Mouse (Mus musculus) heart, embryonic 12.5 days (tissue): ENCODE data around the gene Rb1. TPM values are rescaled to one million over a fixed set of nuclear protein-coding genes. Genes with fewer than 3 reads are reported as not detected.

ENCODE experiments used
- ATAC-seq: fragments of 200-750 bp; cut with Nextera tagmentation; 2 replicates; pipeline ENCODE4 v1.8.0; 2017; ENCODE audit warnings: moderate TSS enrichment, moderate library complexity; ENCODE audit not compliant: insufficient number of reproducible peaks, low FRiP score
- H3K27ac ChIP-seq: fragments of 300-500 bp; sonication (generic); 2 replicates; pipeline ENCODE4 v1.5.1; 2016; ENCODE audit warnings: mild to moderate bottlenecking, moderate library complexity; ENCODE audit not compliant: poor library complexity, severe bottlenecking
- H3K27me3 ChIP-seq: fragments of 300-500 bp; sonication (generic); replicated peaks from 2 replicates; pipeline ENCODE4 v1.6.1; 2016; ENCODE audit warnings: mild to moderate bottlenecking, moderate library complexity
- H3K36me3 ChIP-seq: fragments of 300-500 bp; sonication (generic); 2 replicates; pipeline ENCODE4 v1.6.1; 2016; ENCODE audit warnings: mild to moderate bottlenecking, moderate library complexity
- H3K4me1 ChIP-seq: fragments of 300-500 bp; sonication (generic); replicated peaks from 2 replicates; pipeline ENCODE4 v1.6.1; 2016; ENCODE audit warnings: mild to moderate bottlenecking
- H3K4me2 ChIP-seq: fragments of 300-500 bp; sonication (generic); 2 replicates; pipeline ENCODE4 v1.6.1; 2016; ENCODE audit warnings: mild to moderate bottlenecking, moderate library complexity
- H3K4me3 ChIP-seq: fragments of 300-500 bp; sonication (generic); 2 replicates; pipeline ENCODE4 v1.5.1; 2016; ENCODE audit warnings: mild to moderate bottlenecking
- H3K9ac ChIP-seq: fragments of 300-500 bp; sonication (generic); 2 replicates; pipeline ENCODE4 v1.6.1; 2016; ENCODE audit warnings: mild to moderate bottlenecking, moderate library complexity
- H3K9me3 ChIP-seq: fragments of 300-500 bp; sonication (generic); replicated peaks from 2 replicates; pipeline ENCODE4 v1.6.1; 2016; ENCODE audit warnings: mild to moderate bottlenecking, moderate library complexity
- WGBS: fragments of 180-500 bp; shearing (Covaris S2); methylation state at CpG from one replicate; pipeline ENCODE4 v1.1.7; 2016; 5-methylcytosine and 5-hydroxymethylcytosine counted together
- polyA plus RNA-seq: library from polyadenylated mRNA; unstranded; fragments of >200 nt; fragmentation: Nextera tagmentation; extraction: Ambion mirVana; gene quantifications from 2 replicates; pipeline ENCODE4 v1.2.1, GENCODE M21; 2016

The Rb1 gene
- polyA plus RNA-seq, result 13.5 and 18.1 TPM in 2 replicates

DNA sequence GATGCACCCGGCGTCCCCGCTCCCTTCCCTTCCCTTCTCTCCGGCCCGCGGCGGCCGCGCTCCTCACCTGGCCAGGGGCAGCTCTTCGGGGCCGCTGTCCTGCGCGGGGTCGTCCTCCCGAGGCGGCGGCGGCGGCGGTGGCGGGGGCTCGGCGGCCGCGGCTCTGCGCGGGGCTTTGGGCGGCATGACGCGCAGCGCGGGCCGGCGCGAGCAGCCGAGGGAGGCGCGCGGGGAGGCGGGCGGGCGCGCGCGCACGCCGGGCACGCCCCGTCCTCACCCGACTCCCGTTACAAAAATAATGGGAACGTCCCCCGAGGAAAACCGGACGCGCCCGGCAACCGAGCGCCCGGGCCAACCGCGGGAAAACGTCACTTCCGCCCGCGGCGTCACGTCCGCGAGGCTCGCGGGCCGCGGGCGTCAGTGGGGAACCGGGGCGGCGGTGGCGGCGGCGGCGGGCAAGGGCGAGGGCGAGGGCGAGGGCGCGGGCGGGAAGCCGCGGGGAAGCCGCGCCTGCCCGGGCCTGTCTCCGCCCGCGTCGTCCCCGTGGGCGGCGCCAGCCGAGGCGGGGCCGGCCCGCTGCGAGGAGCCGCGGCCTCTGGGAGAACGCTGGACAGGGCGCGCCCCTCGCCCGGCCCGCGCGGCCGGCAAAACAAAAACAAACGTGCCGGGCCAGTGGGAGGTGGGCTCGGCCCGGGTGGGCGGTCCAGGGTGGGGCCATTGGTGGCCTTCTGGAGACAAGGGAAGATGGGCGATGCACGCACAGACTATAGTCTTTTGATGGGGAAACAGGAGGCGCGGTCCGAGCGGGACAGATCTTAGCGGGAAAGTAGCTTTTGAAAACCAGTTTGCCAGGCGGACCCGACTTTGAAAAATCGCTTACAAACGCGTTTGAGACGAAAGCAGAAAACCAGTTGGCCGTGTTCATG is at the start of gene Rb1:
Gene Rb1 (minus strand): TSS at position 367 of the 926 bp plus-strand sequence.
- Histone ChIP-seq H3K36me3 (no peaks in the 10 kb centered on the region), H3K9ac (peak within 1 kb of the TSS; percentile 92), H3K4me1 (0 out of 2 replicates have a peak, but pooled peaks cover 8% of the 10 kb centered on the region), H3K4me2 (peak within 1 kb of the TSS; percentile 76), H3K9me3 (no peaks in the 10 kb centered on the region), H3K27me3 (no peaks in the 10 kb centered on the region), H3K27ac (peak within 1 kb of the TSS; percentile 89), H3K4me3 (peak within 1 kb of the TSS; percentile 96)
- peak; percentile 94 for ATAC-seq
- 3% methylated on average over 109 of the region's 135 CpGs for WGBS

DNA sequence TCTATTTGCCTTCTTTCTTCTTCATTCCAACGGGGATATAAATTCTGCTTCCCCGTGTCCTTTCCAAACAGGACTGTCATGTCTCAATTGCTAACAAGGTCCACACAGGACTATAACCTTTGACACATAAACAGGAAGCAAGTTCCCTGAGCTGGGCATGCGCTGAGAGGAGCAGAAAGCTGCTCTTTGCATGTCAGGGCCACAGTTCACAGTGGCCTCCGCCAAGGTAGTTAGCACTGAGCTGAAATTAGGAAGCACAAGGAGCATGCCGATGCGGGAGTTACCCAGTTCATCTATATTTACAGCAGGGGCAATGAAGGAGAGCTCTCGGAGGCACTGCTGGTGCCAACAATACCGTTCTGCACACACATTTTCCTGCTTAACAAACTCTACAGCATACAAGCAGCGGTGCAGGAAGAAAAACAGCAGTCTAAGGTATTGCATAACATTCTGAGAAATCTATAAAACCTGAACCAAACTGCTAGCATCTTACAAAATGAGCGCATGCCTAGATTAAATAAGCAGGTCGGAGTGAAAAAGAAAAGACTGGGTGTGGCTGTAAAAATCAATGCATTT is 48.8 kb upstream of the Rb1 start:
- no peak overlapping the region for H3K4me2 ChIP-seq
- no peak overlapping the region for H3K27ac ChIP-seq
- no peak overlapping the region for H3K9ac ChIP-seq
- no peak overlapping the region for H3K4me3 ChIP-seq
- peaks cover 56% of the 10 kb centered on the region for H3K4me1 ChIP-seq
- no peaks in the 10 kb centered on the region for H3K27me3 ChIP-seq
- WGBS, result 67% methylated on average over 11 of the region's 11 CpGs
- H3K36me3 ChIP-seq, result peaks cover 35% of the 10 kb centered on the region
- ATAC-seq, result no peak
- no peaks in the 10 kb centered on the region for H3K9me3 ChIP-seq

DNA sequence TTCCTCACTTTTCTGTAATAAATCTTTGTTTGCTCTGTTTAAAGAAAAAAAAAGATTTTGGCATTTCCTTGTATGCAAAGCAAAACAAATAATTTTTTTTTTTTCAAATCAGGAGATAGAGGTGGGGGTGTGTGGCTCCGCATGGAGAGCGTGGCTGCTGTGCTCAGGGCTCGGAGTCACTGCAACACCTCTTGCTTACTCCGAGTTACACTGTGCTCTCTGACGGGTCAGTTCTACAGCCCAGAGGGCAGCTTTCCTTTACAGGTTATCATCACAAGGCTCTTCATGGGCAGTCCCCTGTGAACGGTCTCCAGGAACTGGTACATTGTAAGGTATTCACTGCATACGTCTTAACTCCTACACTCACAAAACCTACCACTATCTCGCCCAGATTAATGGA is 48.0 kb upstream of the Rb1 start:
- Histone ChIP-seq H3K4me2 (no peak overlapping the region), H3K9me3 (no peaks in the 10 kb centered on the region), H3K9ac (no peak overlapping the region), H3K27me3 (no peaks in the 10 kb centered on the region), H3K4me1 (peaks cover 56% of the 10 kb centered on the region), H3K36me3 (peaks cover 38% of the 10 kb centered on the region), H3K4me3 (no peak overlapping the region), H3K27ac (no peak overlapping the region)
- 66% methylated on average over 8 of the region's 8 CpGs for WGBS
- no peak for ATAC-seq

DNA sequence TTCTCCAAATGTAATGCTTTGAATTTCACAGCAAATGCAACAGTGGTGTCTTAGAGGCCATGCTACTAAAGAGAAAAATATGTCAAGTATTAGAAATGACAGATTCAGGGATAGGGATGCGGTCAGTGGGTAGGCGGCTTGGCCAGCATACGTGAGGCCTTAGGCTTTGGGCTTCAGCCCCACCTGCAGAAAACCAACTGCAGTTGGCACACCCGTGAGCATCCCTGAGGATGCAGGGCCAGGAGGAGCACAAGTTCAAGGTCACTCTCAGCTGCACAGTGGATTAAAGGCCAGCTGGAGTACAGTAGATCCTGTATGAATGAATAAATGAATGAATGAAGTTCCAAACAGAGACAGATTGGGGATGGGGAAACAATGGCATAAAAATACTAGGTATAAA is 47.4 kb upstream of the Rb1 start:
- no peak overlapping the region for H3K9ac ChIP-seq
- no peaks in the 10 kb centered on the region for H3K9me3 ChIP-seq
- ATAC-seq, result no peak
- WGBS, result 90% methylated on average over 4 of the region's 4 CpGs
- H3K27ac ChIP-seq, result no peak overlapping the region
- H3K27me3 ChIP-seq, result no peaks in the 10 kb centered on the region
- no peak overlapping the region for H3K4me3 ChIP-seq
- H3K4me2 ChIP-seq, result no peak overlapping the region
- peaks cover 55% of the 10 kb centered on the region for H3K4me1 ChIP-seq
- peaks cover 39% of the 10 kb centered on the region for H3K36me3 ChIP-seq

DNA sequence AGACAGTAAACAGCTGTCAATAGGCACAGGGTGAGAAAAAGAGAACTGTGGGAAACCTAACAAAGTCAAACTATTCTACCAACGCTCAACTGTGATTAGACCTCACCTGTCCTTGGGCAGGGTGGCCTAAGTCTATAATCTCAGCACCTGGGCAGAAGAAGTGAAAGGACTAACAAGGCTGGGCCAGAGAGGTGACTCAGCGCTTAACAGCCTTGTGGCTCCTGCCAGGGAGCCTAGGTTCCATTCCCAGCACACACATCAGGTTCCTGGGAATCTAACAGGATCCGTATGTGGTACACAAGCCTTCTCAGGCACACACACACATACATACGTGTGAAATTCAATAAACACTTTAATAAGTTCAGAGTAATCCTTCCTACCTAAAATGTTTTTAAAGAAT is 46.0 kb upstream of the Rb1 start:
- no peak overlapping the region for H3K27ac ChIP-seq
- ATAC-seq, result no peak

DNA sequence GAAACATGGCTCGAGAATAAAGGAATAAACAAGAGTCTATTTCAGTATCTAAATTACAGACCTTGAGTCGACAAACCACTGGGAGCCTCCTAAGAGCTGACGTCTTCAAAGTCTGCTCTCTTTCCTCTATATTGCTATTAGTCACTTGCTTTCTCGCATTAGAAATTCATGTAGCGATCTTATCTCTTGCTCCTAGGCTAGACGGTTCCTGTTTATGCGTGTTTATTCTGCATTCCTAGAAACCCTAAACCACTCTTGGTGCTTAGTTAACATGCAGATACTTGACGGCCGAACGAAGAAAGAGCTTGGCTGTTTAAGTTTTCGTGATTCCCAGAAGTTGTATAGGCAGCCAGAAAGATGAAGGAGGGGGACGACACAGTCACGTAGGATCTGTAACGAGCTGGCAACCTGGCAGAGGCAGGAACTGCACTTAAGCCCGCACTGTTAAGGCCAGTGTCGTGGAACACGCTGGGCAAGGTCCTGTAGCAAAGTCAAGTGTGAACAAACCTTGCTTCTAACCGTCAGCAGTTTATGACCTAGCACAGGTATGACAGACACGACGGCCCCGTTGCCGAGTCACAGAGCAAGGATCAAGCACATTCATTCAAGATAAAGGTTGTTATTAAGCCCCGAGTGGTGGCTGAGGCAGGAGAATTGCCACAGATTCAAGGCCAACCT is 45.2 kb upstream of the Rb1 start:
- H3K4me3 ChIP-seq, result no peak overlapping the region
- no peak for ATAC-seq
- no peak overlapping the region for H3K4me2 ChIP-seq
- H3K27ac ChIP-seq, result no peak overlapping the region
- no peaks in the 10 kb centered on the region for H3K9me3 ChIP-seq
- H3K9ac ChIP-seq, result no peak overlapping the region
- H3K36me3 ChIP-seq, result peaks cover 57% of the 10 kb centered on the region
- peaks cover 46% of the 10 kb centered on the region for H3K4me1 ChIP-seq
- no peaks in the 10 kb centered on the region for H3K27me3 ChIP-seq
- WGBS, result 77% methylated on average over 23 of the region's 23 CpGs

More for the DNA sequence above, 46.0 kb upstream of the Rb1 start:
- Histone ChIP-seq H3K4me3 (no peak overlapping the region), H3K9ac (no peak overlapping the region), H3K36me3 (peaks cover 50% of the 10 kb centered on the region), H3K27me3 (no peaks in the 10 kb centered on the region), H3K9me3 (no peaks in the 10 kb centered on the region), H3K4me1 (peaks cover 46% of the 10 kb centered on the region), H3K4me2 (no peak overlapping the region)
- WGBS, result 88% methylated on average over 4 of the region's 4 CpGs

DNA sequence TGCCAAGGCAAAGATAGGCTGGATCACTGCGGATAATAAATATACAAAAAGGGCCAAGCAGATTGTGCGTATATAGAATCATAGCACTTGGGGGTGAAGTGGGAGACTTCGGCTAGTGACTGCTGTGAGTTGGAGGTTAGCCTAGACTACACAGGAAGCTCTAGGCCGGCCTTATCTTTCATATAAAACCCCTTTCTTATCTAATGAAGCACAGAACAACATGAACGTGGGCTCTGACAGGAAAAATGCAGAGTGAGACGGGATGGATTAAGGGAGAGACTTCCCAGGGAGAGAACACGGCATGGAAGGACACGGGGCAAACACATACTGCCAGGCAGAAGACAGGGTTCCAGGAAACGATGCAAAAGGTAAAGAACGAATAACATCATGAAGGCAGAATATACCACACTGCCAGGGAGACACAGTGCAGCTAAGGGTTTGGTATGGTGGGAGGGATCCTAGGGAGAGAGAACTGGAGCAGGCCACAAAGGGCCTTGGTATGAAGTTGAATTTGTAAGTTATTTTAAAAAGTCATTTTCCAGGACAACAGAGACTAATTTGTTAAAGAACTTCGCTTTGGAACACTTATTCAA is 44.6 kb upstream of the Rb1 start:
- 58% methylated on average over 11 of the region's 11 CpGs for WGBS
- Histone ChIP-seq H3K4me1 (peaks cover 42% of the 10 kb centered on the region), H3K4me3 (no peak overlapping the region), H3K27ac (no peak overlapping the region), H3K4me2 (no peak overlapping the region), H3K9ac (no peak overlapping the region), H3K27me3 (no peaks in the 10 kb centered on the region), H3K36me3 (peaks cover 64% of the 10 kb centered on the region), H3K9me3 (no peaks in the 10 kb centered on the region)
- ATAC-seq, result no peak

DNA sequence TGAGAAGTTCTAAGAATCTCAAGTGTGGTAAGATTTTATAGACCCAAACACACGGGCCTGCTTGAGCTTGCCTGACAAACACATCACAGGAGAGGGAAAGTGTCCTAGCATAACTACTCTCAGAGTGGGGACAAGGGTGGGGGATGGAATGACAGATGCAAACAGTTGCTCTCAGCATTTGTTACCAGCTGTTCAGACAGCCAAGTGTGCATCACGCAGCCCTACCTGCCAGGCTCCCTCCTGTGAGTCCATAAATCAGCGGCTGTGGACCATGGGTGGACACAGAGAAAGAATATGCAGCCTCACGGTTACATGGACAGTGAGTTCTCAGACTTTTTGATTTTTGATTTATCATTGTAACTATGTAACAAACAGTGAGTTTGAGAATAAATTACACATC is 44.0 kb upstream of the Rb1 start:
- H3K9me3 ChIP-seq, result no peaks in the 10 kb centered on the region
- peaks cover 38% of the 10 kb centered on the region for H3K4me1 ChIP-seq
- H3K4me2 ChIP-seq, result no peak overlapping the region
- no peak overlapping the region for H3K27ac ChIP-seq
- no peak overlapping the region for H3K9ac ChIP-seq
- 84% methylated on average over 4 of the region's 4 CpGs for WGBS
- no peak for ATAC-seq
- H3K36me3 ChIP-seq, result peaks cover 69% of the 10 kb centered on the region
- no peak overlapping the region for H3K4me3 ChIP-seq
- H3K27me3 ChIP-seq, result no peaks in the 10 kb centered on the region

DNA sequence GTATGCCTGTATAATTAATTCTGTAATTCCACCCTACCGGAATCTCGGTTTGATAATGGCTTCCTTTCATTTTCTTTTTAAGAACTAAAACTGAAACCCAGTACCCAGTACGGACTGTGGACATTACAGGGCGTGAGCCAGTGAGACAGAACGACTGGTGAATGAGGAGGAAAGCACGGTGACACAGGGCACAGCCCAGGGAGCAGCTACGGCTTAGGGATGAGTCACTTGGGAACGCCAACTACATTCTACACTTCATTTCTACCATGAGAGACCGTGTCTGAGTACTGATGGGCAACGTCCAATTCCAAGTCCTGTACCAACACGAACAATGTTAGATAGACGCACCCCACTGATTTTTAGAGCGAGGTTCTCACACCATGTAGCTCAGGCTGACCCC is 43.3 kb upstream of the Rb1 start:
- WGBS, result 93% methylated on average over 13 of the region's 13 CpGs

DNA sequence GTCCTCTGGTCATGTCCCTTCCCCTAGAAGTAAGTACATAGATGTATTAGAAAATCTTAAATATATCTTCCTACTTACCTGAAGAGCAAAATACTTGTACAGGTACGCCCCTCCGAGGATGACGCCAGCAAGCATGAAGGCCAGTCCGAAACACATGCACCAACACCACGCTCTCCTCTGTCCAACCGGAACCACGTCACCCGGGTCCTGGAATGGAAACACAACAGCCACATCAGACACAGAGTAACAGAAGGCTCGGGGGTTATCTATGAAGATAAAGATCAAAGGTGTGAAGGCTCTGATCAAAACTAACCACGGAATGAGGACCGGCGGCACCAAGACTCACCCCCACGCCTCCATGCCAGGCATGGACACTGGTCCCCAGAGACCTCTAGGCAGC is 42.6 kb upstream of the Rb1 start:
- Histone ChIP-seq H3K36me3 (peaks cover 84% of the 10 kb centered on the region), H3K9me3 (no peaks in the 10 kb centered on the region), H3K4me2 (no peak overlapping the region), H3K27me3 (no peaks in the 10 kb centered on the region), H3K9ac (no peak overlapping the region), H3K4me3 (no peak overlapping the region), H3K27ac (no peak overlapping the region), H3K4me1 (peaks cover 27% of the 10 kb centered on the region)
- WGBS, result 86% methylated on average over 13 of the region's 13 CpGs
- no peak for ATAC-seq

More for the DNA sequence above, 43.3 kb upstream of the Rb1 start:
- Histone ChIP-seq H3K4me3 (no peak overlapping the region), H3K9ac (no peak overlapping the region), H3K4me2 (no peak overlapping the region), H3K27ac (no peak overlapping the region), H3K4me1 (peaks cover 32% of the 10 kb centered on the region), H3K36me3 (peaks cover 76% of the 10 kb centered on the region), H3K27me3 (no peaks in the 10 kb centered on the region), H3K9me3 (no peaks in the 10 kb centered on the region)
- ATAC-seq, result no peak

DNA sequence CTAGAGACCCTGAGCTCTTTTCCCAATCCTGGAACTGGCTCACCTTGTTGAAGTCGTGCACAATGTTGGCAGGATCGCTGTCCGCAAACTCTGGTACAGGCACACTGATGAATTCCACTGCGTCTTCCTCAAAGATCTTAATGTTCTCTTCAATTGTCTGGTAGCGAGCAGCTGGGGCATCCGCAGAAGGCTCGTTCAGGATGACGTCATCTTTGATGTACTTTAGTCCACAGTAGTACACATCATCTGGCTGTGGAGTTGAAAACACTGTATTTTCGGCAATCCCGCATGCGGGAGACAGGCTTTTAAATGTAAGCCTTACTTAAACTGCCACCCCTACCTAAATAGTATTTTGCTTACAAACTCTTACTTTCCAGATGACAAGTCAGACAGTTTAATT is 40.7 kb upstream of the Rb1 start:
- Histone ChIP-seq H3K27ac (no peak overlapping the region), H3K36me3 (peaks cover 94% of the 10 kb centered on the region), H3K4me3 (no peak overlapping the region), H3K9me3 (0 out of 2 replicates have a peak, but pooled peaks cover 5% of the 10 kb centered on the region), H3K9ac (no peak overlapping the region), H3K27me3 (no peaks in the 10 kb centered on the region), H3K4me1 (peaks cover 14% of the 10 kb centered on the region), H3K4me2 (no peak overlapping the region)
- 90% methylated on average over 11 of the region's 11 CpGs for WGBS
- no peak for ATAC-seq
